Mouse (Mus musculus) 3134 (cell line): ENCODE data around the gene Pnmt.
"Not testable (repeated sequence)": the region's sequence is repeated elsewhere in the genome, so short reads cannot be mapped to it uniquely, and the experiment has no call there.

ENCODE experiments used
- DNase-seq: peaks from one replicate; pipeline ENCODE4 v3.0.0-alpha.2; 2011; ENCODE audit warnings: low spot score; ENCODE audit not compliant: insufficient read length; ENCODE audit errors: extremely low read depth

Gene Pnmt

DNA sequence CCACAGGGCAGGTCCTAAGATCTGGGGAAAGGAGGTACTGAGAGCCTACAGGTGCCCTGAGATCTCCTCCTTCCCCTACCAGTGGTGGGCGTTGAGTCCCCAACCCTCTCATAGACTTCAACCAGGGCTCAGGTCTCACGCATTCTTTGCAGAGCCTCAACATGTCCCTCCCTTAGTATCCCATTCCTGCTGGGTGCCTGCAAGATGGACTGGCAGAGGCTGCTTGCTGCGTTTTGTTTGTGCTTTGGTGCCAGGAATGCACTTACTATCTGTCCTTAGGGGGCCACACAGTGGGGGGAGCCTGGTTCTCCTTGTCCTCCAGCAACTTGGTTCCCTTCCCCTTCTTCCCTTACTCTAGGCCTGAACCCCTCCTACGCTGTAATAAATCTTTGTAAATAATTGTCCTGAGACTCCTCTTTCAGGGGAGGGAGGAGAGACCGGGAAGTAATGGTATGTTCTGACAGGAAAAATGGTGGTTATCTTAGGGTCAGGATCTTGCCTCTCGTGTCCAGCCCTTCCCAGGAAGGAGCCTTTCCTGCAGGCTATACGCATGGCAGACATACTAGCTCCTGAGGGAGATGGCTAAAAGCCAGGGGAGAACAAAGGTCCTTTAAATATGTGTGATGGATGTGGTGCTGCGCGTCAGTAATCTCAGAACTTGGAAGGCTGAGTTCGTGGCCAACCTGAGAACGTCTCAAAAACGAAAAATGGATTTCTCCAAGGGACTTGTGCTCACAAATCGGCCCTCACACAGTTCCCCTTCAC lies 28.7 kb upstream of the Pnmt start:
- DNase-seq: no peak

DNA sequence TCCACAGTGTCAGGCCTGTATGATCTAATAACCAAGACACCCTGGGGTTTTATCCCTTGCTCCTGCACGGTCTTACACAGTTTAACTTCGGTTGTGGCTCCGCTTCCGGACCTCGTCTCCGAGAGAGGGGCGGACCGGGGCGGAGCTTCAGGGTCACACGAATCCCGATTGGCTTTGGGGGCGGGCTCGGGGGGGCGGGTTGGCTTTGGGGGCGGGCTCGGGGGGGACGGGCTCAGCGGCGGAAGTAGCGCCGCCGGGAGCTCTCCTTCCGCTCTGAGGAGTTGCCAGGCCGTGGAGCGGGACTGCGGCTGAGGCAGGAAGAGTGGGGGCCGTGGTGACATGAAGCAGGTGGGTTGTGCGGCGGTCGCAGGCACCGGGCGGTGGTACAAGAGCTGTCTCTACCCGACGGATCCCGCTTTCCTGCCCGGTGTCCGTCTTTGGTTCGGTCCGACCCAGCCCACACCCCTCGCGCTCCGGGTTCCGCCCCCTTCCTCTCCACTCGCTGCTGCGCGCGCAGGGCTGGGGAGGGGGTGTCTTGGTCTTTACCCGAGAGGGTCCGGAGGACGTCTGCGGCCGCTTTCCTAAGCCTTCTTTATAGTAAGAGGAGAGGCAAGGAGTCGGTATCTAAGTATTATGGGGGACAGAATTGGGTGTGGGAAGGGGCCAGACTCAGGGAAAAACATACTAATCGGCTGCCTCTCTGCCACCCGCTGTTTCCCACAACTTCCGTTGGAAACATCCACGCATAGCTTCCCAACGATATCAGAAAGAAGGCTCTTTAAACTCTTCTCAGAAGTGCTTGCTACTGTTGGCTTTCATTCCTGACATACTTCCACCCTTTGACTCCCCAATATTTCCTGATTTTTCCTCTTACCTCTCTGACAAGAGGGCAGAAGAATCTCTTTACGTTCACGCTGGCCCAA lies 27.8 kb upstream of the Pnmt start, which contains the start of gene Stard3:
Gene Stard3, plus strand, starts transcription at position 208 of the 923 bp plus-strand sequence.
- DNase-seq: peak; percentile 87

DNA sequence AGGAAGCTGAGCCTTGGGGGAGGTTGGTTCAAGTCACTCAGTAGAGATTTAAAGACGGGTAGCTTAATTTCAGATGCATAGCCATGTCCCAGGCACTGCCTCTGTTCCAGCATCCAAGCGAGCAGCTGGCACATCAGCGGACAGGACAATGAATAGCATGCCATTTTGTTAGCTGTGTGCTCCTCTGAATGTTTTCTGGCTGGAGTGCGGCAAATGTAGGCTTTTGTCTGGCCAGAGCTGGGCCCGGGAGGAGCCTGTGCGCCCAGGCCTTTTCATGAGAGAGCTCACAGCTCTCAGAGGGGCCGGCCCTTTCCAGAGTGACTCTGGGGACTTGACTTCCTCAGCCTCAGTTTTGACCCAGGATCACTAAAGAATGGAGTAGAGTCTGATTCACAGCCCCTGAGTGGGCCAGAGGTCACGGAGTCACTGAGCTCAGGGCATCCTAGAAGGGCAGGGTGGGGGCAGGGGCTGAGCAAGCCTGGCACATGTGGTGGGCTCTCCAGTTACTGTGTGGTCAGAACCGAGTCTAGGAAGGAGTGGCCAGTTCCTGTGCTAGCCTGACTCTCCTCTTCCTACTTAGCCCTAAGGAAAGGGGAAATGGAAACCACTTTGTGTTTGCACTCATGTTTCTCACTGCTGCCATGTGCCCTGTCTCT lies 25.3 kb upstream of the Pnmt start:
- DNase-seq: no peak

DNA sequence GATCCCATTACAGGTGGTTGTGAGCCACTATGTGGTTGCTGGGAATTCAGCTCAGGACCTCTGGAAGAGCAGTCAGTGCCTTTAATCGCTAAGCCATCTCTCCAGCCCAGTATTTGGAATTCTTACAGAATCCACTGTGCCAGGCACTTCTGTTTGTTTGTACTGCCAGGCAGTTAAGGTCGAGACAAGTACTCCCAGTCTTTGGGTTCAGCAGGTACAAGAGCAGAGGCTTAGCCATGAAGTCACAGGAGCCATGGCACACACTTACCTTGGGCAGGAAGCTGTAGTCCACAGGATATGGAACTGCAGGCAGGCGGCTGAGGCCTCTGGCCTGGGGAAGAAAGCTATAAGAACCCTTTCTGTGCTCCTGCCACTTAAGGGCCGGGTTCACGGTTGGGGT lies 22.4 kb upstream of the Pnmt start:
- DNase-seq: no peak

DNA sequence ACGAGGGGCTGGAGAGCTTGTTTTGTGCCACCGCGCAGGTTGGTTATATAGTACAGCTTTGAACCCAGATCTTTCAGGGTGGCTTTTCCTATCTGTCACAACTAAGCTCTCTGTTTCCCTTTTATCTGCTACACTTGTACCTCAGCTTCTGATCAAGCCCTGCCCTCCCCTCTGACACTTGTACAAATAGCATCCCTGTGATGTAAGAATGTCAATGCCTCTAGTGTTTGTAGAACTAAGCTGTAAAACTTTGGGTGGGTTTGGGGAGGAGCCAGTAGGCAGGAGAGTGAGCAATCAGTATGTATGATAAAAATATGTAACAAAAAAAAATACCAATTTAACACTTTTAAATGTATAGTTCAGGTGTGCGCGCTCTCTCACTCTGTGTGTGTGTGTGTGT lies 21.8 kb upstream of the Pnmt start:
- DNase-seq: no peak

DNA sequence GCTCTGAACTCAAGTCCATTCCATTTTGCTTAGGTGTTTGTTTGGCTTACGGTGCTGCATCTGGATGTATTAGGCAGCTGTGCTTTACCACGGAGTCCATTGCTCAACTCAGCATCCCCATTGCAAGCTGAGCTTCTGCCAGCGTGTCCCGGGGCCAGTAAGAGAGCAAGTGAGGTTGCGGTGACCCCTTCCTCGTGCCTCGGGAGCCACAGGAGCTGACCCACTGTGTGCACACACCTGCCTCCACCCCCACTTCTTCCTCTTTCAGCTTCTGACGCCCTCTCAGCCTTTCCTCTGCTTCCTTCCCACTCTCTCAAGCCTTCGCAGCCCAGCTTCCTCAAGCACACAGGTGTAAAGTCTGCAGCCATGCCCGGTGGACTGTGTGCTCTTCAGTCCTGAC lies 20.0 kb upstream of the Pnmt start:
- no peak for DNase-seq

DNA sequence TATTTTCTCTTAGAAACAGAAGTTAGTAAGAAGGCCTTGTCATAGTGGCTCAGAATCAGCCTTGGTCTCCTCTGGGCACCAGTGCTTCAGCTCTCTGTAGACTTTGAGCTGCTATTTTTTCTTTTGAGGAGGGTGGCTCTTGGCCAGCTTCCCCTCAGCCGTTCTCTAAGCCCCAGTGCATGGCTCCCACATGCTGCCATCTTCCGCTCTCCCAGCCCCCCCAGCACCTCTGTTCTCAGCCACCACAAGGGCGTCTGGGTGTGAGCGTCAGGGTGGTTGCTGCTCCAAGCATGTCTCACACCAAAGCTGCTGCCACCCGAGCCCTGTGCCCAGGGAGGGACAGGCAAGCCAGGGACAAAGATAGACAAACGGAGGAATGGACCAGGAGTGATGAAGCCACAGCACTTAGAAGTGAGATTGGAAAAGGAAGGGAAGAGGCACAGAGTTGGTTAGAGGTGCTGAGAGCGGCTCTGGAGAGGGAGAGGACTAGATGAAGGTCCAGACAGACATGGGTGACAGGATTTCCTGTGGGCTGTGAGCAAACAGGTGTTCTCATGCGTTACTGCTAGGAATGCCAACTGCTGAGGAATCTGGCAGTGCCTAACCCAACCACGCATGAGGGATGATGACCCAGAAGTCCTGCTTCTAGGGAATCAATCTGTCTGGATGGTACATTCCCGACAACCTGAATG lies 18.9 kb upstream of the Pnmt start:
- DNase-seq: no peak

DNA sequence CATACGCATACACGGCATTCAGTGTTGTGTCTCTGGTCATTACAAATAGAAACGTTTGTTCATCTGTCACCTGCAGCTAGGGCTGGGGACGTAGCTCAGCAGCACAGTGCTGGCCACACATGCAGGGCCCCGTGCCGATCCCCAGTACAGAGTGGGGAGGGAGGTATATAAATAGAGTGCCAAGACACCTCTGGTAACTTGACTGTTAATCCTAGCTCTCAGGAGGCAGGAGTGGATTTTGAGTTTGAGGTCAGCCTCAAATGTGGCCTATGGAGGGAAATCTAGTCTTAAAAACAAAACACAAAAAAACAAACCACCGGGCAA lies 18.4 kb upstream of the Pnmt start:
- DNase-seq: no peak

DNA sequence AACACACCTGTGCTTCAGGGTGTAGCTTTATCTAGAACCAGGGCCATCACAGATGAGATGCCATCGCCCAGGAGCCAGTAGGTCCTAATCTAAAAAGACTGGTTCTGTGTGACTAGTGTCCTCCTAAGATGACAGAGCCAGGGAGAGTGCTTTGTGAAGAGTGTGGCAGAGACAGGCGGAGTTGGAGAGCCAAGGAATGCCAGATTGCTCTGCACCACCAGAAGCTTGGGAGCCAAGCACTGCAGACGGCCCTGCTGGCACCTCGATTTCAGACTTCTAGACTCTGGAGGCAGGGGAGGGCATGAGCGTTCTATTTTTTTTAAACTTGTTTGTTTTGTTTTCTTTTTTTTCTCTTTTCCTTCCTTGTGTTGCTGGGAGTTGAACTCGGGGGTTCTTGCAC lies 16.9 kb upstream of the Pnmt start:
- DNase-seq: no peak

DNA sequence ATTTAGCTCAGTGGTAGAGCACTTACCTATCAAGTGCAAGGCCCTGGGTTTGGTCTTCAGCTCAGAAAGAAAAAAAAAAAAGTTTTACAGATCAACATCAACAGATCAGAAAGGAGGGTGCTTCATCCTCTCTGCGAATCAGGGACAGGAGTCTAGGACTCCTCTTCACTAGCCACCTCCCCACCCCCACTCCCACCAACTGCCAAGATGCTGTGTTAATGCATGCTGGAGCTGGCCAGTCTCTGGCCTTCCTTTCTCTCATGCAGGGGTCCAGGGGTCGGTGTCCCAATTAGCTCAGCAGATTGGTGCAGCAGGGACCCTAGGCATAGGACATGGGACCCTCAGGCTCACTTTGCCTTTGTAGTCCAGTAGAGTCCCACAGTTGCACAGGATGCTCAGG lies 15.7 kb upstream of the Pnmt start:
- no peak for DNase-seq

DNA sequence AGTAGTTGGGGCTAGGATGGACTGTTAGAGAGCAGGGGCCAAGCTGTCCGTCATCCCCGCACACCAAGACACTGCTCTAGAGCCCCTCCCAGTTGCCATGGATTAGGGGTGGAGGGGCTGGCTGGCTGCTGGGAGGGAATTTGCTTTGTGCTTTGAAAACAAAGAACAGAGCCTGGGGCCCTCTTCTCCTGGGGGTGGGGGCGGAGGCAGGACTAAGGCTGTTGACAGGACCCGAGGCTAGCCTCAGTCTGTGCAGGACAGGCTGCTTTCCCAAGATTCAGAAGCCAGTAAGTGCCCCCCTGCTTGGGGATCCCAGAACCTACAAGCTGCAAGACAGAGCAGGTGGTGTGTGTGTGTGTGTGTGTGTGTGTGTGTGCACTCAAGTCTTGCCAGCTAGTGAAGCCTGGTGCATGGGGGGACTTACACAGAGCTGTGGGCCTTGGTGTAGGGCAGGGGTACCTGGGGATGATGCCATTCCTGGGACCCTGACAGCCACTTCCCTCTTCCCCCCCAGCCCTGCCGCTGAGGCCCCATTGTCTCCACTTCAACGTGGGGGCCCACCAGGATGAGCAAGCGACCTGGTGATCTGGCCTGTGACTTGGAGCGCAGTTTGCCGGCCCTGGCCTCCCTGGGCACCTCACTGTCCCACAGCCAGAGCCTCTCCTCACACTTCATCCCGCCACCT lies 14.6 kb upstream of the Pnmt start:
- DNase-seq: no peak

DNA sequence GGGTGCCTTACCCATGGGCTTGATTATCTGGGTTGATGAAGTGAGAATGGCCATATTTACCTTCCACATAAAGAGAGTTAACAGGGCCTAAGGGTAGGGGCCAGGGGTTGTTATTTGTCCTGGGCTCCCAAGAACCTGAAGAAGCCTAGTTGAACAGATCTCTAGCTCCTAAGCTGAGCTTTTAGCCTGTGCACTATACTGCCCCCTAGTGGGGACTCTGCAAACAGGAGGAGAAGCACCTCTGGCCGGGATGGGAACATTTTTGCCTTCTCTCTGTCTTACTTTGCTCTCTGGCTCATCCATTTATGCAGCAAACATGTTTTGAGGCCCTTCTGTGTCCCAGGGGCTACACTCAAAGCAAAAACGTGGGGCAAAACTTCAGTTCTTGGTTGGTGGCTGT lies 13.8 kb upstream of the Pnmt start:
- no peak for DNase-seq

DNA sequence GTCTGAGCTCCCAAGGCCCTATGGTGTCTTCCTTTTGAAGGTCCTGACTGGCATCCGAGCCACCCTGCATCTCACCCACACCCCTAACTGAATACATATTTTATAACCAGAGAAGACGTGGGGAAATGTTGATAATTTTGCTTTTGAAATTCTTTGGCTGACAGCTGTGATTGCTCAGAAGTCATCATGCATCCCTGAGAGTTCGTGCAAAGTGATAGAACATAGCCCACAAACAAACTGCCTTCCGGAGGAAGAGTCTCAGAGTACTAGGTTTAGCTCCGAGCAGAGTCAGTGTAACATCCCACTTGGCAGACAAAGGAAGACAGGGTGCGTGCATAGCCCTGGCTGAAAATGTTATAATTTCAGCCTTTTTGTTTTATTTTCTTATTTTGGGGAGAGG lies 13.0 kb upstream of the Pnmt start:
- DNase-seq: no peak

DNA sequence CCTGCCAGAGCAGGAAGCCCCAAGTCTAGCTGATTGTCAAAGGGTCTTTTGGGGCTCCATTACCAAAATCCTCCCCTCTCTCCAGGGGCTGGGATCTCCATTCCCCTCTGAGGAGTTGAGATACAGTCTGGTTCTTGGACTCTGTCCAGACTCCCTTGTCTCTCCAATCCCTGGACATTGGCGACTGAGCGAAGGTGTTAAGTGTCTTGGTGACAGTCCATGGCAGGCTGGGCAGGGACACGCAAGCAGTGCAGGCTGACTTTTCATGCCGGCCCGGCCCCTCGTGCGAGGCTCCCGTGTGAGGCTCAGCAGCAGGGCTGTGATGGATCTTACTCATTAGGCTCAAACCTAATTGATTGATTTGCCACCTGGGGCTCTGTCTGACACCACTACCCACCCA lies 12.0 kb upstream of the Pnmt start:
- no peak for DNase-seq

DNA sequence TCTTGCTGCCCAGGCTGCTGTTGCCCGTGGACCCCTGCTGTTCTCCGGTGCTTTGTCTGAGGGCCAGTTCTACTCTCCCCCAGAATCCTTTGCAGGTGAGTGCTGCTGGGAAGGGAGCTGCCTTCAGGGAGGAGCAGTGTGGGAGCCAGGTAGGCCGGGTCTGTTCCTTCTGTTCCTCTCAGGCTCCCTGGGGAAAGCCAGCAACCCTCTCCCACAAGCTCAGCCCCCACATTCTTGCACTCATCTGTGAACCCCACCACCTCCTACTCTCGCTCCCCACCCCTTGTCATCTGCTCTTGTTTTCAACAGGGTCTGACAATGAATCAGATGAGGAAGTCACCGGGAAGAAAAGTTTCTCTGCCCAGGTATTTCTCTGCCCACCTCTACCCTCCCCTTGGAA lies 9.5 kb upstream of the Pnmt start:
- DNase-seq: no peak

DNA sequence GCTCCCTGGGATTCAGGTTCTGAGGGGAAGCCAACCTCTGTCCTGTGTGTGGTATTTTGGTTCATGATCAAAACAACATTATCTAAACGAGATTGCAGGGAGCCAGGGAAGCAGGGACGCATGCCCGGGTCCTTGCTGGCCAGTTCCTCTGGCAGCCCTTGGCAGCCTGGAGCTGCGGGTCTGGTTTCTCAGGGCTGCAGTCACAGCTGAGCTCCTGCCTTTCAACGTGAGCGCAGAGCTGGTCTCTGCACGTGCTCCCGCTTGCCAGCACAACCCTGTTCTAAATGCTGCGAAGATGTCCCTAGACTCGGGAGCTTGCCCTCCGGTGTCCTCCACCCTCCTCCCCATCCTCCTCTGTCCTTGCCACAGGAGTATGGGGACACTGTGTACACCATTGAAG lies 8.5 kb upstream of the Pnmt start:
- DNase-seq: no peak

DNA sequence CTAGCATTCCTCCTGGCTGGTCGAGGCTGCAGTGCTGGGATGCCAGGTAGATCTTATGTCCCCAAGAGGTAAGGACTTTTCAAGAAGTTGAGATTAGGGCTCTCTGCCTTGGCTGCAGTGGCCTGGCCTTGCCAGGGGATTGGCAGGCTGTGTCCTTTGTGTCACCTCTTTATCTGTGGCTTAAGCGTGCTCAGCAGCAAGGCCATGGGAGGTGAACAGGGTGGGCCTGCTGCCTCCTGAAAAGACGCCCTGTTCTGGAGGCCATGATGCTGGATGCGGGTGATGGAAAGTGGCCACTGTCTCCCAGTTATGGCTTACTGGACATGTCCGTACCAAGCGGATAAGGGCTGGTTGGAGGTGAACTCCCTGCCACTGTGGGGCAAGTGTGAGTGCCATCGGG lies 6.9 kb upstream of the Pnmt start:
- DNase-seq: no peak

DNA sequence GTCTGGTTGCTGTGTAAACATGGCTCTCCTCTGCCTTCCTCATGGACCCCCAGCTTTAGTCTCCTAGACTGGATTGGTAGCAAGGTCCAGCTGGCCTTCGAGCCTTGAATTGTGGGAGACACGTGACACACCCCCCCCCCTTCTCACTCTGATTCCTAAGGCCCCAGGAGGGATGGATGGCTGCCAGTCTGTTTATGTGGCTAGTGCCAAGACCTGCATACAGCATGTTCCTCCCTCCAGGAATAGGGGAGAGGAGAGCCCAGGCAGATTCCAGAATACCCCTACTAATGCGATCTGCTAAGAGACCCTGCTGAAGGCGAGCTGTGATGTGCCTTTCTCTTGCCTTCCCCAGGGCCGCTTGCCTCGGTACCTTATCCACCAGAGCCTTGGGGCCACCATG lies 6.1 kb upstream of the Pnmt start:
- DNase-seq: no peak

DNA sequence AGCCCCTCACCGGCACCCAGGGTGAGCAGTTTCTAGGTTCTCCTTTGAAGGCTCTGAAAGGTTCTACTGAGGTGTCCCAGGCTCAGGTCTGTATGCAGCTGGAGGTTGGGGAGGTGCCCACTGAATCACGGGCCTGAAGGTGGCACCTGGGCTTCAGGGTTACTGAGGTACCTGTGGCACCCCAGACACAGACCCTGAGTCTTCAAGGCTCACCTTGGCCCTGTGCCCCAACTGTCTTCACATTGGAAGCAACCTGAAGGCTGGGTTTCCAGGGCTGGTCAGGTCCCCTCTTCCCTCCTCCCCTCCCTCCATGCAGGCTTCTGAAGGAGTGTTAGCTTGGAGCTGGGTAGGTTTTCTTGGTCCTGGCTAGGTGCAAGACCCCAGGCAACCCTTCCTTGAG lies 4.6 kb upstream of the Pnmt start:
- DNase-seq: no peak

DNA sequence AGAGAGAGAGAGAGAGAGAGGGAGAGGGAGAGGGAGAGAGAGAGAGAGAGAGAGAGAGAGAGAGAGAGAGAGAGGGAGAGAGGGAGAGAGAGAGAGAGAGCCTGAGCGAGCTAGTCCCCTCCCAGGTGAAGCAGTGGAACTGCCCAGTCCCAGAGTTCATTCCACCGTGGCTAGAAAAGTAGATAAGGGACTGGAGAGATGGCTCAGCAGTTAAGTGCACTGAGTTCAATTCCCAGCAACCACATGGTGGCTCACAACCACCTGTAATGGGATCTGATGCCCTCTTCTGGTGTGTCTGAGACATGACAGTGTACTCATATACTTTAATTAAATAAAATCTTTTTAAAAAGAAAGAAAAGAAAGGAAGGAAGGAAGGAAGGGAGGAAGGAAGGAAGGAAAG lies 3.8 kb upstream of the Pnmt start:
- not testable (repeated sequence) for DNase-seq
